Mouse (Mus musculus) heart, postnatal 0 days (tissue): ENCODE measurements around the gene Ccdc184.

ENCODE experiments used
- CTCF ChIP-seq: IDR thresholded peaks from 2 replicates; pipeline ENCODE4 v1.5.1; 2016; ENCODE audit warnings: antibody characterized with exemption, control low read depth, low read depth
- EP300 ChIP-seq: IDR thresholded peaks from 2 replicates; pipeline ENCODE4 v1.6.1; 2016; ENCODE audit warnings: antibody characterized with exemption, low read depth

DNA sequence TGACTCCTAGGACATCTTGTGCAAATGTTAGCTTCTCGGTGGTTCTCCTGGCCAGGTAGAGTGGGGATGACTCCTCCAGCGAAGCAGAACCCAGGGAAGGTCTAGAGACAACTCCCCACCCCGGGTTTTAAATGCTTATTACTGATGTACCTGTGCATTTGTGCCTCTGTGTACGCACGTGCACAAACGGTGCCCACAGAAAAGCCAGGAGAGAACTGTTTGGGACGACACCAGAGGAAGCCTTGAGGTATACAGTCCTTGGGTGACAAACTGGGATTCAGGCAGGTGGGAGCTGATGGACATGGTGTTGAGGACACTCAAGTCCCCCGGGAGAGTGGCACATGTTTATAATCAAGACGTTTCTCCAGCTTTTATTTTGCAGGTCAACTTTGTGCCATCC is 4.0 kb downstream of the Ccdc184 start:
- no peak for TF ChIP-seq CTCF
- TF ChIP-seq EP300: no peak
